Mouse (Mus musculus) c-Kit-negative CD71-positive TER-119-positive erythroid progenitor cells, embryonic 14.5 days (primary cell): Measurements from ENCODE around the gene Lpar3.

ENCODE experiments used
- DNase-seq: peaks from one replicate; pipeline ENCODE4 v3.0.0-alpha.2; 2013; ENCODE audit warnings: low read depth, low spot score

Lpar3 gene

GRCm38 (mm10) chr3:146220776-146221486 is at the start of gene Lpar3:
Lpar3 (plus strand) TSS chr3:146220963.
- DNase-seq: no peak

GRCm38 (mm10) chr3:146173030-146173429 is 47.7 kb upstream of the Lpar3 start:
- DNase-seq: no peak

- no peak for DNase-seq
Measured at GRCm38 (mm10) chr3:146174215-146174614, 46.5 kb upstream of the Lpar3 start.

GRCm38 (mm10) chr3:146177295-146177694 is 43.5 kb upstream of the Lpar3 start:
- no peak for DNase-seq

- DNase-seq: peak; percentile 21
Measured at GRCm38 (mm10) chr3:146177748-146178582, 42.8 kb upstream of the Lpar3 start.

GRCm38 (mm10) chr3:146180341-146180740 is 40.4 kb upstream of the Lpar3 start:
- DNase-seq: peak; percentile 12

- DNase-seq: no peak
Measured at GRCm38 (mm10) chr3:146180986-146181385, 39.8 kb upstream of the Lpar3 start.

- peak; percentile 20 for DNase-seq
Measured at GRCm38 (mm10) chr3:146184992-146185657, 35.6 kb upstream of the Lpar3 start.

- DNase-seq: no peak
Measured at GRCm38 (mm10) chr3:146186033-146186432, 34.7 kb upstream of the Lpar3 start.

GRCm38 (mm10) chr3:146189933-146190332 is 30.8 kb upstream of the Lpar3 start:
- DNase-seq: no peak

GRCm38 (mm10) chr3:146192507-146192906 is 28.3 kb upstream of the Lpar3 start:
- DNase-seq: no peak

GRCm38 (mm10) chr3:146195153-146195552 is 25.6 kb upstream of the Lpar3 start:
- no peak for DNase-seq

- DNase-seq: no peak
Measured at GRCm38 (mm10) chr3:146196301-146196700, 24.5 kb upstream of the Lpar3 start.

GRCm38 (mm10) chr3:146196780-146197743 is 23.7 kb upstream of the Lpar3 start:
- DNase-seq: no peak

- no peak for DNase-seq
Measured at GRCm38 (mm10) chr3:146197785-146198184, 23.0 kb upstream of the Lpar3 start.

- no peak for DNase-seq
Measured at GRCm38 (mm10) chr3:146198803-146199481, 21.8 kb upstream of the Lpar3 start.

- no peak for DNase-seq
Measured at GRCm38 (mm10) chr3:146199486-146199885, 21.3 kb upstream of the Lpar3 start.

- DNase-seq: no peak
Measured at GRCm38 (mm10) chr3:146204375-146204774, 16.4 kb upstream of the Lpar3 start.

- no peak for DNase-seq
Measured at GRCm38 (mm10) chr3:146205305-146205704, 15.5 kb upstream of the Lpar3 start.

- DNase-seq: no peak
Measured at GRCm38 (mm10) chr3:146206635-146207034, 14.1 kb upstream of the Lpar3 start.

GRCm38 (mm10) chr3:146207440-146207839 is 13.3 kb upstream of the Lpar3 start:
- DNase-seq: no peak
